Mouse (Mus musculus) E14TG2a.4 (cell line): ENCODE results near the gene Castor2.

Experiments
- CTCF ChIP-seq: conservative IDR thresholded peaks from 2 replicates; pipeline ENCODE4 v1.5.1; 2014; ENCODE audit warnings: low read length
- NANOG ChIP-seq: IDR thresholded peaks from 2 replicates; pipeline ENCODE4 v1.6.1; 2014; ENCODE audit warnings: borderline replicate concordance, low read length, mixed read lengths
- POU5F1 ChIP-seq: IDR thresholded peaks from 2 replicates; pipeline ENCODE4 v1.6.1; 2014; ENCODE audit warnings: low read length, borderline replicate concordance

GRCm38 (mm10) chr5:134073512-134074041 is 25.9 kb upstream of the Castor2 start:
- TF ChIP-seq CTCF = no peak
- TF ChIP-seq NANOG = no peak
- no peak for TF ChIP-seq POU5F1
